Mouse (Mus musculus) ES-CJ7 (cell line): ENCODE measurements around the gene B230118H07Rik.
A peak's percentile ranks its signal among the peaks of the same experiment; 100 is the strongest.
"Not testable (repeated sequence)": the region's sequence is repeated elsewhere in the genome, so short reads cannot be mapped to it uniquely, and the experiment has no call there.

Experiments used
- DNase-seq: peaks from one replicate; pipeline ENCODE4 v3.0.0; 2011; ENCODE audit warnings: low read depth, low spot score

Gene B230118H07Rik

DNA sequence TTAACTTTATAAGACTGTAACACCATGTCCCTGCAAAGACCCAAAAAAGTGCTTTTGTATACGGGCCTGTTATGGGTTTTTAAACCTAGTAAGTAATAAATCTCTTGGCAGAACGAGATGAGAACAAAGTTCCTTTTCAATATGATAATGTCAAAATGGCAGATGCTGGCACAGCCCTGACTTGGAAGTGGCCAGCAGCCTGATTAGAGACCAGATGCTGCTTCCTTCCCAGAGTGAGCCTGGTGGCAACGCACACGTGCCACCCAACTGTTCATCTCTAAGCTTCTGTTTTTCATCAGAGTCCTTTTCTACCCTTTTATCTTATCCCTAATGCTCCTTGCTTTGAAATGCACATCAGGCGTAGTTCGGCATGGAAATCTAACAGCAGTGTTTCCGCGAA lies 58.0 kb downstream of the B230118H07Rik start:
- DNase-seq, result no peak

DNA sequence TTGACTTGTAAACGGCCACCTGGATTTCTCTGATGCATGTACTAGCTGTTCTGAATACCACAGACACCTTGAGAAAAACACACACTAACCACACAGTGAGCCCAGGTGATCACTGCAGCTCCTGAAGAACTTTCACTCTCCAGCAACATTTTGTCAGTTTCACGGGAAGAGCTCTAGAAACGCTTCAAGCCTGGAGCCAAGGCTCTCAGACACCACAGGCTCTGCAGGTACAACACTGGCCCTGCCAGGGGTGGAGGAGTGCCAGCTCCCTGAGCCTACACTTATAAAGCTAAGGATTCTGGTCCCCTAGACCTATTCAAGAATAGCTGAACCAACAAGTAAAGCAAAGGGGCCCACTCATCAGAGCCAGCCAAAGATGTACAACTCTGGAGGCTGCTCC lies 67.9 kb downstream of the B230118H07Rik start:
- no peak for DNase-seq

DNA sequence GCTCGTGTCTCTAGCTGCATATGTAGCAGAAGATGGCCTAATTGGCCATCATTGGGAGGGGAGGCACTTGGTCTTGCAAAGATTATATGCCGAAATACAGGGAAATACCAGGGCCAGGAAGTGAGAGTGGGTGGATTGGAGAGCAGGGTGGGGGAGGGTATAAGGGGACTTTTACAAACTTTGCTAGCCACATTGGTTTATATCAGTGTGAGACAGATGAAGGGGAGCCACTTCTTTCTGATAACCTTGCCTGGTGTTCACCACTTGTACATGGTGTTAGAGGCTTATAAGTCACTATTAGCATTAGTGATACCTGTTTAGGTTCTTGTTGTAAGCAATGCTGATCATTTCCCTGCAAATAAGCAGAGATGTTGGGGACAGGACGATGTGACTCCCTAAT lies 68.4 kb downstream of the B230118H07Rik start:
- DNase-seq, result no peak

DNA sequence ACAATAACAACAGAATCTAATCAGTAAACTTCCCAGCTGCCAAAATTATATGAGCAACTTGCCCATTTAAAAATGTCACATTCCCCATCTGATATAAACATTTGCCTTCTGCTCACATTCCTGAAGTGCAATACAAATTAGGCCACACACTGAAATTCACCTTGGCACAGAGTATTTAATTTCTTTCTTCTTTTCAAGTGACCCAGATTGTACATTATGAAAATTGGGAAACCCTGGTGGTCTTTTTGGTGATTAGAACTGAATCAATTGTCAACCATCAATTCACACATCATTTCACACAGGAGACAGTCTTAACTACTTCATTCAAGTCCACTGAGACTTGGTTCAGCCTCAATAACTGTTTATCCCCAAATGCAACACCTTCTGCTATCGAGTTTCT lies 68.9 kb downstream of the B230118H07Rik start:
- no peak for DNase-seq

DNA sequence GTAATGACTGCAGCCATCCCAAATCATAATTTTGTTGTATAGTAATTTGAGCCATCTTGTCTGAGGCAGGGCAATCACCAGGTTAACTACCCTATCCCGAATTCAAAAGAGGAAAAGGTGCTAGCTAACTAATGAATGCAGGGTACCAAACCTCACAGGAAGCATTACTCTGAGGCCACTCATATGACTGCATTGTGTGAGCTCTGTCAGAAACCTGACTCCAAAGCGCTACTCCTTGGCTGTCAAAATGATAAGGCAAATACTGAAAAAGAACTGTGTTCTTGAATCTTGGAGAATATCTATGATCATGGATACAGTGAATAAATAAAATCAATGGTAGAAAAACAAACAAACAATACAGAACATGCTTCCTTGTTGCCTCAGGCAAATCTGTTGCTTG lies 69.3 kb downstream of the B230118H07Rik start:
- no peak for DNase-seq

DNA sequence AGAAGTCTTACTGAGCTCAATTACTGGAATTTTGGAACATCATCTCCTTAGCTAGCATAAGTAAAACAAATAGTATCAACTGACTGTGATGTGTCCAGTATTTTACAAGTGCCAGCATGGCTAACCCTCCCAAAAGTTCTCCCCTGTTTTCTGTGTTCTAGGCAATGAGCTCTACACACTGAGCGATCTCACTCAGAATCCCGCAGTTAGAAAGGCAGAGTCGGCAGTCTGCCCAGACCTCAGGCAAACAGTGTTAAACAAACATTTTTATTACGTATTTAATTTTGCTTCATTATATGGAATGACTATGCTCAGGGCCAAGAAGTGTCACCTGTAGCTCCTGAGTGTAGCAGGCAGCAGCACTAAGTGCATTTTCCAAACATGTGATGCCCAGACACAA lies 72.1 kb downstream of the B230118H07Rik start:
- no peak for DNase-seq

DNA sequence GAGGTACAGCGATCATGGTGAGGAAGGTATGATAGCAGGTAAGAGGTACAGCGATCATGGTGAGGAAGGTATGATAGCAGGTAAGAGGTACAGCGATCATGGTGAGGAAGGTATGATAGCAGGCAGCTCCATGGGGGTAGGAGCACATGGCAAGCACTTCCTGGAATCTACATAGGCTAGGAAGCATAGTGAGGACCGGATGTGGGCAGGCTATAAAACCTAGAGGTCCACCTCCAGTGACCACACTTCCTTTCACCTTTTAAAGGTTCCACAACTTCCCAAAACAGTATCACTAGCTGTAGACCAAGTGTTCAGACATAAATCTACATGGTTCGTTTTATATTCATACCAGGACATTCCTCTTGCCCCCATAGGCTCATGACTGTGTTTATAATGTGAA lies 80.1 kb downstream of the B230118H07Rik start:
- DNase-seq, result no peak

DNA sequence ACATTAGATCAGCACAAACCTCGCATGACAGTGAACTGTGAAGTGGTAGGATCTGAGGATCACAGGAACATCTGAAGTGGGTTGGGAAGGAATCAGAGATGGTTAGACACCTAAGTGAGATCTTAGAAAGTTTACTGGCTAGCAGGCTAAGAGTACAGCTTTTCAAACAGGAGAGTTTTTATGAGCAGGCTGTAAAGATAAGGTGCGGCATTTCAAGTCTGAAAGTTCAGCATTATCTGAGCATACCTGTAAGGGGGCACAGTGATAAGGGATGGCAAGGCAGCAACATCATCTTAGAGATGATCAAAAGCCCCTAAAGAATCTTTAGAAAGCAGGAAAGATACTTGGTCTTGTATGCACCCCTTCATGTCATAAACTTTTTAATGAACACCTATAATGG lies 81.8 kb downstream of the B230118H07Rik start:
- no peak for DNase-seq

DNA sequence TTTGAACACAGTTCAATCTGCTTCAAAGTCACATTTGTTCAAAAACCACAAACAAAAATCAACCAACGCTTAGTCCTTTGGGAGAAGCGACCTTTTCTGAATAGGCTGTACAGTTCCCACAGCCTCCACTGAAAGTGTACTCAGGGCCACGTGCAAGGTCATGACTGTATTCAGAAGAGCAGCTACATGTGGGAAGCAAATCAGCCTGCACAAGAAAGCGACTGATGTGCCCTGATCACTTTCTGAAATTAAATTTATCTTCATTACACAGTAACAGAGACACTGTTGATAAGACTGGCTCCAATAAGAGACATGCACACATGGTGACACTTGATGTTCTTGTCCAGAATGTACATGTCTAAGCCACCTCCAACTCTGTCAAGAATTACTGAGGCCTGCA lies 85.6 kb downstream of the B230118H07Rik start:
- DNase-seq, result no peak

DNA sequence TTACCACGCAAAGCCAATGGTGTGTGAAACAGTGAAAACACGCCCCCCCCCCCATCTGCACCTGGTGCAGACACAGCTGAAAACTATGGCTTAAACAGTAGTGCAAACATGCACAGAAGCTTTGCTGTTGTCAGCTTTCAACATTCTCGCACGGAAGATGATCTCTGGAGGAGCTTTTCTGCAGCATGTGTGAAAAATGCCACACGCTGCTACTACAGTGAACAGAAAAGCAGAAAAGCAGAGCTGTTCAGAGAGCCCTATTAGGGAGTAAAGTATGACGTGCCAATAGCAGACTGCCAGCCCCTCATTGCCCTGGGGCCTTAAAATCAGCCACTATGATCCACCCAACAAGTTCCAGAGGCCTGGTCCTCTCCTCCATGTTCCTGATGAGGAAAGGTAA lies 86.1 kb downstream of the B230118H07Rik start:
- DNase-seq, result no peak

DNA sequence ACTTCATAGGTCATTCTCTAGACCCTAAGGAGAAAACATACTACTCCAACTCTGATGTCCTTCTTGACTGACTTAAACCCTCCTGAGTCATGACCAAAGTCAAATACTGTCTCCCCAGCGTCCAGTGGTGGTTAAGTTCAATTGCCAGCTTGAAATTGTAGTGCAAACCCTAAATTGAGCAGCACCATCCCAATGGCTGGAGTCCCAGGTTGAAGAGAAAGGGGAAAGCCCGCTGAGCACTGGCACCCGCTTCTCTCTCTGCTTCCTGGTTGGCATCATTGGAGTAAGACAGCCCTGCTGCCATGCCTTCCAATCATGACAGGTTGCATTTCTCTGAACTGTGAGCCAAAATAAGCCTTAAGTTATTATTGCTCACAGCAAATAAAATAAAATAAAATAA lies 89.9 kb downstream of the B230118H07Rik start:
- DNase-seq, result no peak

DNA sequence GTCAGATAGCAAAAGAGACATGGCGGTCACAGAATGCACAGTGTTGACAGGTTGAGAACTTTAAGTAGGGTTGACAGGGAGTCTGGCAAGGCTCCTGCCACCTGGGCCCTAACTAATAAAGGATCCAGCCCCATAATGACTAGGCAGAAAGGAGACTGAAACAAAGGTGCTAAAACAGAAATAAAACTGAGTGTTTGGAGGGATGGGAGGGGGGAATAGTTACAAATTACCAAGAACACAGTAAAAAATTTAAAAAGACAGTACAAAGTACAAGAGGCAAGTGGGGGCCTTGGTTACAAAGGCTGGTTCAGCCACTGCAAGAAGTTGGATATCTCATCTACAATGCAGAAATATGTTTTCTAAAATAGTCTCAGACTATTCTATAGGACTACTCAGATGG lies 93.4 kb downstream of the B230118H07Rik start:
- no peak for DNase-seq

DNA sequence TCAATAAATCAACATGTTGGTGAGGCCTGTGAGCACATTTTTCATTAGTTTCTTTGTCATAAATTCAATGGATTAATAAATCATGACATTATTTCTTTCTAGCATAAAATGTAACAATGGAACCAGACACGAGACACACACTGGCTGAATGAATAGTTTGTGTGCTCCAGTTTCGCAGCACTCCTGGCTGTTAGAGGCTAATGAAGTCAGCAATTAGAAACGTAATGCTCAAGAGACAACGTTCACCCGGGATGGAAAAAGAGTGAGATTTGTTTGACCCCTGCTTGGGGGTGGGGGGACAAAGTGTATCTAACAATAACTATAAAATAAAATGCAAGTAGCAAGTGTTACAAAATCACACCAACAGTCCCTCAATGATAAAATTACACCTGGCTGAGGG lies 95.5 kb downstream of the B230118H07Rik start:
- no peak for DNase-seq

DNA sequence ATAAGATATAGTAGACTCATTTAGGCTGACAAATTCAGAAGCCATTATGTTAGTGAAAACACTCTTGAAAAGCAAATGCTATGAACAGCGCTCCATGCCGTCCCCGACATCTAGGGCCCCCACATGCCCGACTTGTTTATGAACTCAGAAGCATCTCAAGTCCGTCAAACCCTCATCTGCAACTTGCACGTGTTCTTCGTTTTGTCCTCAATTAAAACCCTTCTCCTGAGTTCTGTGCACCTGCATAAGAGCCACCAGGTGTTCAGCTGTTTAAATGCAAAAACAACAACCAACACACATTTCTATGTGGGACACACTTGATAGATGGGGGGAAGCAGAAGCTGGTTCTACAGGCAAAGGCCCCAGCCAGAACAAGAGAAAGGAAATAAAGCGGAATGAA lies 97.0 kb downstream of the B230118H07Rik start:
- DNase-seq, result no peak

DNA sequence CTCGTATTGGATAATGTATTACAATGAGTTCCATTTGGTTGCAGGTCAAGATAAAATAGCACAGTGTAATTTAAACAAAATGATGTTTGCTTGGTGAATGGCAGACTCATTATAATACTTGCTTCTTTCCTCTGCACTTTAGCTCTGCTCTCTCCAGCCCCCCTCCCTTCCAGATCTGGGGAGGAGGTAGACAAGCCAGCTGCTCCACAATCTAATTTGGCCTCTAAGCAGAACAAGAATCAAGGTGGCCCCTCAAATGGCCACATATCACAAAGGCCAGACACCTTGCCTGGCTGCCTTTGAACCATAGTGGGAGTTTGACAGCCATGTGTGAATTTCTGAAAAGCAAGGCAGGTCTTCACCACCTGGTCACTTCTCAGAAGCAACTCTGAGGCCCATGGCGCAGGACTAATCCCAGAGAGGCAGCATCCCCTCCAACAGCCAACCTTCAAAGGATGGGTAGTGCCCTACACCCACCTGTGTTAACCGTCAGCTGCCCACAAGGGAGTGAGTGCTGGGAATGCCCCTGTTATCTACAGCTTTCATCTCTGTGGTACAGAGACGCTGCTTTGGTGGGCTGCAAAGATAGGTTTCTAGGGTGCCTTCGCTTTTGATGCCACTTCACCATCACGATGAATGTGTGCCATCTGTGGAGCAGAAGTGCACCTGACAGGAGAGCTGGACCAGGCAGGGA lies 98.2 kb downstream of the B230118H07Rik start:
- no peak for DNase-seq

DNA sequence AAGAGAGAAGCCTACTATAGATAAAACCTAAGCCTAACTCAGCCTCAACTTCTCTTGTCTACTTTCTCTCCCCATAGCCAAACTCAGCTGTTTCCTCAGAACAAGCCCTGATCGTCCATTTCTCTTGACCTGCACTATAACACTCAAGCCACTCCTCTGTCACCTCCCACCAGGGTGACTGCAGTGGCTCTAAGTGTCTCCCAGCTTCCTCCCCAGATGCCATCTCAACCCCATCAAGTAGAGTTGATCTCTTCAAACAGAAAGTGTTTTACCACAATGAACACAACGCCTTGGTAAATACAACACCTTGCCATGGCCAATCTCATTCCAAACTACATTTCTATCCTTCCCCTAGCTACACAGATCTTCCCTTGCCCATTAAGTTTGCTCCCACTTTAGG lies 99.2 kb downstream of the B230118H07Rik start:
- no peak for DNase-seq

DNA sequence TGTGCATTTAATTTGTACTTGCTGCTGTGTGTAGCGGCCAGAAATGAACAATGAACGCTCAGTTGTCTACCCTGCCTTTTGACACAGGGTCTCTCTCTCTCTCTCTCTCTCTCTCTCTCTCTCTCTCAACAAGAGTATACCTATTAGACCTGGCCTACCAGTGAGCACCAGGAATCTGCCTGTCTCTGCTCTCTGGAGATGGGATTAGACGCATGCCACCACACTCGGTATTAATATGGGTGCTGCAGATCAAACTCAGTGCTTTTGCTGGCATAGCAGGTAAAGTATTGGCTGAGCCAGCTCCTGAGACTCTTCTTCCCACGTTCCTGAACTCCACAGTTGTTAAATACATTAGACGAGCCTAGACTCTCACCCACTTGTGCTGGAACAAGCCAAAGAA lies 100.5 kb downstream of the B230118H07Rik start:
- no peak for DNase-seq

DNA sequence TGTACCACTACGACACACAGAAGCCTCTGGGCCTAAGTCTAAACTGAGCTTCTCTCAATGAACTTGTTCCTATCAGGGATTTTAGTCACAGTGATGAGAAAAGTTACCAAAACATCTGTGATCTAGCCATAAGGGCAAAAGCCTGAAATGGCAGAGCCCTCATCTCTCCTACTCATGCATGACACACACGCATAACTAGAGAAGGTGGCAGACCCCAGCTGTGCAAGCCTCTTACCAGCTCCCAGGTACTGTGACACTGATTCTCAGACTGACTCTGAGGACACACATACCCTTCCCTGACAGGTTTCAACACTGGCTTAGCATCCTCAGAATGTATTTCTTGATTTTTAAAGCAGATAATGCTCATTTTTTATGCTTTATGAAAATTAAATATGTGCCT lies 103.7 kb downstream of the B230118H07Rik start:
- DNase-seq, result no peak

DNA sequence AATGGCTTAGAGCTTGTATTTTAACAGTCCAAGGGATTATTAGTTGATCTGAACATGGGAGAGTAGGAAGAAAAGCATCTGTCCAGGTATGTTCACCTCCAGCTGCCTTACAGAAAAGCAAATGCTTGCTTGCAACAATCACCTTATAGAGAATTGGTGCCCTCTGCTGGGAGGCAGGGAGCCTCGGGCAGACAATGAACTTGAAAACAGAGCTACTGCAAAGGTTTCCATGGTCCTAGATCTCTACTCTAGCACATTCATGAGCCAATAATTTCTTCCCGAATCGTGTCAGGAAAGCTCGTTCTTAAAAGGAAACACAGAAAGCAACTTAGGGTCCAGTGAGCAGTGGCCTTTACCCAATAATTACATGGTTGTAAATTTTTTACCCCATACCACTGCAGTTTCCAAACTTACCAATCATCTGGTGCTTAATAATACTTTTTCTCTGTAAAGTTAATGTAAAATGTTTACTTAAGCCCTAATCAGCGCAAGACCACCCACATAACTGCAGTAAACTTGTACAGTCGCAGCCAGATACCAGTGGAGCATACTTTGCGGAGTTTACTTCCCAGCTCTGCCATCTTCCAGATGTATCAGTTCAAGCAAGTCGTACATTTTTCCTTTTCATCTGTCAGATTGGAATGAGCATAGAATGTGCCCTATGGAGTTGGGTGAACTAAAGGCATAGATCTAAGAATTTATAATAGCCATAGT lies 105.5 kb downstream of the B230118H07Rik start:
- DNase-seq, result peak; percentile 12

DNA sequence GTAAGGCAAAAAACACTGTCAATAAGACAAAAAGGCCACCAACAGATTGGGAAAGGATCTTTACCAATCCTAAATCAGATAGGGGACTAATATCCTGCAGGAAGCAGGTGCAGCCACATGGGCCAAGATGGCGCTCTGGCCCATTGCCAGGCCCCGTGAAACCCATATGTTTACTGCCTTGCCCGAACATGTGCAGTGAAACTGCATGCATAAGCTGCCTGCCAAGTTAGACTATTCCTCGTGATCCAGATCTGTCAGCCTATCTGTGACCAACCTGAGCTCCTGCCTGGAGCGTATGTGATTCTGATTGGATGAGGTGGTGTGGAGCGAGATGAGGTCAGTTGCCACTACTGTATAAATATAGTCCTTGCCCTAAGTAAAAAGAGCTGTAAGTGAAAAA lies 112.4 kb downstream of the B230118H07Rik start:
- DNase-seq, result not testable (repeated sequence)

DNA sequence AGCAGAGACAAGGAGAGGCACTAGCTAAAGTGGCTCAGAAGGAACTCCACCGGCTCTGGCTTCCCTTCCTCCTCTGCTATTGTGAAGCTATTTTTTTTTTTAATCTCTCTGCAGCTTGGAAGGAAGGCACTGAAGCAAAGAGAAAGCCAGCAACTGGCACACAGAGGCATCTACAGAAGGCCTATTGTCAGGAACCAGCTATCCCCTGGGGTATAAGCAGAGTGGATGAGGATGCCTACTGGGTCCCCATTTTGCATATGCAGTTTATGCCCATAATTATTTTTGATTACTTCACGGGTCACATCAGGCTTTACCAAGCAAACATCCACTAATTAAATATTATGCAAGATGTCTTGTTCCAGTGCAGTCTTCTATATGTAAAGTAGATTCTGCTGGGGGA lies 115.6 kb downstream of the B230118H07Rik start:
- DNase-seq, result no peak

DNA sequence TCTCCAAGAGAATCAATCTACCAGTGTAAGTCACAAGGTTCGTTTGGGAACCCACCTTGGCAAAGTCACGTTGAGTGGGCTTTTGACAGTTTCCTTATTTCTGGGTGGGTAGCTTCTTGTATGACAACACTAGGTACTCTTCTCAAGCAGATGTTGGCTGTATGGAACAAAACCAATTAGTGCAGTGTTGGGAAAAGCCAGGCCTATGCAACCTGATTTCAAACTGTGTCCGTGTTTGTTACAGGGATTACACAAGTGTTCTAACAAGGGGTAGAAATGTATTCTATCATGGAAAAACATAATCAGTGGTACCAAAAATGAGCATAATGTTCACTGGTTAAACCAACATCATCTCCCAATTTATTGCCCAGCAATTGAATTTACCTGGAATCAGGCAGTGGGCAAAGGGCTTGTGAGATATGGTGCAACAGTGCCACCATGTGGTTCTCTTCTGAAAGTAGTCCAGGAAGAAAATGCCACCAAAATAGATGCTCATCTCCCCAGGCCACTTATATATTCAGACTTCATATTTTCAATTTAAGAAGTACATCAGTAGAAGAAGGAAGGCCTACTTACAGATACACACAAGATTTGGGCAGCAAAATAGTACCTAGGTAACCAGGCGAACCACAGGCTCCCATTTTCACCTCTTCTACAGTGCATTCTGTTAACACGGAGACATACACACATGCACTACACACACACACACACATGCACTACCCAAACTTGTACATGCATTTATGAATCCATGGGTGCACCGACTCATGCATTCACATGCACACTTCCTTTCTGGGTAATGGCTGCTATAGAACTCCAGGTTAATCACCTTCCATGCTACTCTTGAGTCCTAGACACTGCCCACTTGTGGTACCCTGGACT lies 123.6 kb downstream of the B230118H07Rik start:
- DNase-seq, result peak; percentile 30

DNA sequence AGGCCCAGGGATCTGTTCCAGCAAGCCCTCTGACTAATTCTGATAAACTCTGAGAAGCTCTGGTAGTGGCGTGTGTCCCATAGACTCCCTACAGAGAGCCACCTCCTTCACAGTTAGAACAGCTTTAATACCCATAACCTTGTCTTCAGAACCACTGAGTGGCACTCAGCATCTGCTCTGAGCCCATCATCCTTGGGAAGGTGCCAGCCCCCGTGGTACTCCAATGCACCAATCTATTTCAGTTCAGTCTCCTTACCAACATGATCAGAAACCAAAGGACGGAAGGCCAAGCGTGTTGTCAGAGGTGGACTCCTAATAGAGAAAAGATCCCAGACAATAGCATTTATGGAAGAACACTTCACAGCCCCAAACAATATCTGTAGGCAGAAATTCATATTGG lies 124.2 kb downstream of the B230118H07Rik start:
- DNase-seq, result no peak
